Mouse (Mus musculus) hindbrain, postnatal 0 days (tissue): ENCODE data around the gene Filip1l. TPM values are rescaled to one million over a fixed set of nuclear protein-coding genes. Genes with fewer than 3 reads are reported as not detected.

Experiments
- ATAC-seq: fragments of 200-750 bp; cut with Nextera tagmentation; 2 replicates; pipeline ENCODE4 v1.8.0; 2017; ENCODE audit warnings: mild to moderate bottlenecking, moderate TSS enrichment, moderate library complexity
- DNase-seq: peaks from one replicate; pipeline ENCODE4 v3.0.0-alpha.2; 2015; ENCODE audit warnings: low spot score
- H3K27ac ChIP-seq: fragments of 300-500 bp; sonication (generic); 2 replicates; pipeline ENCODE4 v1.5.1; 2014; ENCODE audit warnings: mild to moderate bottlenecking
- H3K27me3 ChIP-seq: fragments of 300-500 bp; sonication (generic); 2 replicates; pipeline ENCODE4 v1.6.1; 2014; ENCODE audit warnings: low read length, mixed read lengths; ENCODE audit not compliant: insufficient read depth
- H3K36me3 ChIP-seq: fragments of 300-500 bp; sonication (generic); 2 replicates; pipeline ENCODE4 v1.6.1; 2014; ENCODE audit warnings: low read length, mixed read lengths; ENCODE audit not compliant: insufficient read depth
- H3K4me1 ChIP-seq: fragments of 300-500 bp; sonication (generic); 2 replicates; pipeline ENCODE4 v1.6.1; 2014; ENCODE audit warnings: antibody characterized with exemption, low read length, mixed read lengths; ENCODE audit not compliant: insufficient read depth
- H3K4me2 ChIP-seq: fragments of 300-500 bp; sonication (generic); 2 replicates; pipeline ENCODE4 v1.6.1; 2014; ENCODE audit warnings: low read depth, mild to moderate bottlenecking, low read length, moderate library complexity, mixed read lengths
- H3K4me3 ChIP-seq: fragments of 300-500 bp; sonication (generic); 2 replicates; pipeline ENCODE4 v1.5.1; 2014; ENCODE audit warnings: low read length
- H3K9ac ChIP-seq: fragments of 300-500 bp; sonication (generic); replicated peaks from 2 replicates; pipeline ENCODE4 v1.6.1; 2014; ENCODE audit warnings: mild to moderate bottlenecking, low read length, moderate library complexity, mixed read lengths
- H3K9me3 ChIP-seq: fragments of 300-500 bp; sonication (generic); 2 replicates; pipeline ENCODE4 v1.6.1; 2016; ENCODE audit warnings: low read length, mixed read lengths
- CTCF ChIP-seq: IDR thresholded peaks from 2 replicates; pipeline ENCODE4 v1.5.1; 2016; ENCODE audit warnings: antibody characterized with exemption, control low read depth, low read depth
- WGBS: fragments of 180-500 bp; shearing (Covaris S2); extraction: QIAGEN DNeasy Blood & Tissue Kit; methylation state at CpG from one replicate; pipeline ENCODE4 v1.1.7; 2014; 5-methylcytosine and 5-hydroxymethylcytosine counted together
- polyA plus RNA-seq: library from polyadenylated mRNA; unstranded; fragments of >200 nt; fragmentation: Nextera tagmentation; extraction: Ambion mirVana; gene quantifications from 2 replicates; pipeline ENCODE4 v1.2.1, GENCODE M21; 2015
- total RNA-seq: library from RNA; depleted of rRNA; stranded (reverse); fragments of >200 nt; gene quantifications from 2 replicates; pipeline ENCODE4 v1.2.3, GENCODE M21; 2014; rRNA removed

Gene Filip1l
- total and polyA plus RNA-seq, 2 experiments from 2014 or later: 1.0 to 1.8 TPM

- DNase-seq: no peak
- no peak for TF ChIP-seq CTCF
- Histone ChIP-seq H3K9ac (no peak overlapping the region), H3K4me1 (no peaks in the 10 kb centered on the region), H3K36me3 (no peaks in the 10 kb centered on the region), H3K4me3 (no peak overlapping the region), H3K4me2 (no peak overlapping the region), H3K27me3 (no peaks in the 10 kb centered on the region), H3K9me3 (no peaks in the 10 kb centered on the region), H3K27ac (no peak overlapping the region)
- 87% methylated on average over 4 of the region's 4 CpGs for WGBS
- no peak for ATAC-seq
These were observed 244.5 kb downstream of the Filip1l start for GRCm38 (mm10) chr16:57597295-57597957.

DNA sequence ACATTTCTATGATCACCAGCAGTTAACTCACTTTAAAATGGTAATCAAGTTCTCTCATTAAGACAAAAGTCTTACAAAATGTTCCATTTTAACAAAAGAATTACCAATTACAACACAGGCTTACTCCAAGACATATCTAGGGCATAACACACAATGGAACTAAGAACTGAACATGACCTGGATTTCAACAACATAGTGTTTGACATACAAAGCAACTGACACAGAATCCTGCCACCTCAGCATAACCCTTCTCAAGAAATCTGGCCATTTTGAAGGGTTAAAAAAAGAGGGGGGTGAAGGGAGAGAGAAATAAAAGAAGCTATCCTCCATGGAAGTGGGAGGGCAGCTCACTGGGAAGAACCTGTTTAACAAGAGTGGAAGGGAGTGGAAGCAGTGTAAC lies 248.1 kb downstream of the Filip1l start:
- no peak overlapping the region for H3K4me2 ChIP-seq
- H3K4me1 ChIP-seq: no peaks in the 10 kb centered on the region
- no peak overlapping the region for H3K27ac ChIP-seq
- no peak overlapping the region for H3K4me3 ChIP-seq
- H3K9me3 ChIP-seq: no peaks in the 10 kb centered on the region
- ATAC-seq: no peak
- no peak for TF ChIP-seq CTCF
- no peaks in the 10 kb centered on the region for H3K27me3 ChIP-seq
- H3K9ac ChIP-seq: no peak overlapping the region
- H3K36me3 ChIP-seq: no peaks in the 10 kb centered on the region
- no peak for DNase-seq

DNA sequence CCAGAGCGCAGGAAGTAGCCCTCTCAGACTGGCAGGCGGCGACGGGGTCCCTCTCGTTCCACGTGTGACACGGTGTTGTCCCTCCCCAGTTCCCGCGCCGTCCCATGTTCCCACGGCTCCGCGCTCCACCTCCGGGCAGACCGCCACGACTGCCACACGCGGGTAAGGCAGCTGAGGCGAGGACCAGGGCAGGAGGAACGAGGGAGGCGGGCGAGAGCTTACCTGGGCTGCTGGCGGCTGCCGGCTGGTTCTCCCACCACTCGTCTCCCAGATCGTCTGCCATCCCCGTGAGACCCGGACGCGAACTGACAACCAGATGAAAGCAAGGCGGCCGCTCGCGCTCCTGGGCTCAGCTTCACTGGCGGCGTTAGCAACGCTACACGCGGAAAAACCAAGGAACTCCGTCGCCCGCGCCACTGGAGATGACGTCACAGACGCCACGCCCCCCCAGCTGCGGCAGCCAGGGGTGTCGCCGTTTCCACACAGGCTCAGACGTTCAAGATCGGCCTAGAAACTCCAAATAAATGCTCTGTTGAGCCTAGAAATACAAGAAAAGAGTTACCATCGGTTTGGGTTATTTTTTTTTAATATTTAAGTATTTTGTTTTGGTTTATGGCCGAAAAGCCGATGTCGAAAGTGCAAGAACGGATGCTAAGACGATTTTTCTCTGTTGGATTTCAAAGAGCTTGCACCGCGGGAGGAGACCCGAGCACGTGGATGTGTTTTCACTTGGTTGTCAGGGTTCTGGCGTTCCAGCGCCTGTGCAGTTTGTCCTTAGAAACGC lies 253.7 kb downstream of the Filip1l start, which contains the start of gene Cmss1:
Gene Cmss1 (minus strand): TSS at position 421 of the 784 bp plus-strand sequence.
- no peaks in the 10 kb centered on the region for H3K36me3 ChIP-seq
- peak within 1 kb of the TSS; percentile 51 for H3K9ac ChIP-seq
- peak within 1 kb of the TSS; percentile 75 for H3K4me2 ChIP-seq
- H3K4me1 ChIP-seq: 0 out of 2 replicates have a peak, but pooled peaks cover 3% of the 10 kb centered on the region
- H3K9me3 ChIP-seq: no peaks in the 10 kb centered on the region
- DNase-seq (peak; percentile 94), ATAC-seq (peak; percentile 96)
- whole genome bisulfite sequencing: under 1% methylated on average over 64 of the region's 64 CpGs
- no peaks in the 10 kb centered on the region for H3K27me3 ChIP-seq
- H3K27ac ChIP-seq: peak within 1 kb of the TSS; percentile 83
- no peak for TF ChIP-seq CTCF
- H3K4me3 ChIP-seq: peak within 1 kb of the TSS; percentile 65

DNA sequence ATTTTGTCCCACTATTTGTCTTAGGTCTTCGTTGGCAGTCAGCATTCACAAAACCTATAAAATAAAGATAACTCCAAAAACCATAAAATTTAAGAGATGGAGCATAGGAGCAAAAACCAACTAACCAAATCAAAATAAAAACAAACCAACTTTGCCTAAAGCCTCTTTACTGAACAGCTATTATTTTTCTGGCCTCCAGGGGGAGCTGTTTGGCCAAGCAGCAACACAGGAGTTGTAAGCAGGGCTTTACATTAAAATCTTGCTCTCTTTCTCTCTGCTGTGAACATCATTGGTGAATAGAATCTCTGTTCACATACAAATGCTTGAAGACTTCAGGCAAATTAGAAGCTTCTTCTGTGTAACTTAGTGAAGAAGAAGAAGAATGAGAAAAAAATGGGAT lies 258.9 kb downstream of the Filip1l start:
- H3K27me3 ChIP-seq: no peaks in the 10 kb centered on the region
- DNase-seq (peak; percentile 74), ATAC-seq (no peak)
- H3K9ac ChIP-seq: no peak overlapping the region
- H3K9me3 ChIP-seq: no peaks in the 10 kb centered on the region
- no peak overlapping the region for H3K4me2 ChIP-seq
- H3K36me3 ChIP-seq: no peaks in the 10 kb centered on the region
- no peak overlapping the region for H3K27ac ChIP-seq
- TF ChIP-seq CTCF: peak; percentile 79
- 0 out of 2 replicates have a peak, but pooled peaks cover 3% of the 10 kb centered on the region for H3K4me1 ChIP-seq
- 8% methylated on average over 1 of the region's 1 CpGs for WGBS
- no peak overlapping the region for H3K4me3 ChIP-seq

Other genes starting within 250 kb of the Filip1l start
- gene Tomm70a, start 231.4 kb upstream of the Filip1l start, total RNA-seq: 87.8 and 92.3 TPM in 2 replicates
- 55.9 and 59.4 TPM in 2 replicates for gene Tomm70a, start 231.4 kb upstream of the Filip1l start, polyA plus RNA-seq
- gene Nit2, start 185.8 kb upstream of the Filip1l start, total RNA-seq: 20.1 and 33.0 TPM in 2 replicates
- 56.3 and 62.5 TPM in 2 replicates for gene Nit2, start 185.8 kb upstream of the Filip1l start, polyA plus RNA-seq
- 47.6 and 62.6 TPM in 2 replicates for gene Tbc1d23, start 121.6 kb upstream of the Filip1l start, total RNA-seq
- gene Tbc1d23, start 121.6 kb upstream of the Filip1l start, polyA plus RNA-seq: 31.5 and 32.3 TPM in 2 replicates
- 0.73 TPM in 1 of 2 replicates, not detected in the other for gene Tmem30c, start 60.2 kb upstream of the Filip1l start, total RNA-seq
- gene Tmem30c, start 60.2 kb upstream of the Filip1l start, polyA plus RNA-seq: 0.14 and 0.24 TPM in 2 replicates